Mouse (Mus musculus) heart, embryonic 14.5 days (tissue): Measurements from ENCODE around the gene Gm10762. TPM values are rescaled to one million over a fixed set of nuclear protein-coding genes. Genes with fewer than 3 reads are reported as not detected.
A peak's percentile ranks its signal among the peaks of the same experiment; 100 is the strongest.

ENCODE experiments used
- ATAC-seq: fragments of 200-750 bp; cut with Nextera tagmentation; 2 replicates; pipeline ENCODE4 v1.8.0; 2017; ENCODE audit warnings: low read depth, moderate TSS enrichment; ENCODE audit not compliant: insufficient number of reproducible peaks, insufficient read depth, low FRiP score
- H3K27ac ChIP-seq, 2 experiments: fragments of 200-500 bp in 1 of 2; fragments of 300-500 bp in 1 of 2; sonication (generic) in 1 of 2; replicated peaks in 1 of 2; 2 replicates each; pipeline ENCODE4 v1.5.1; 2012 to 2014; ENCODE audit warnings: low read depth in 2 of 2, low read length in 2 of 2, control low read depth in 1 of 2, mild to moderate bottlenecking in 1 of 2, mixed read lengths in 1 of 2; ENCODE audit not compliant: control insufficient read depth in 1 of 2, insufficient read depth in 1 of 2
- H3K27me3 ChIP-seq: fragments of 300-500 bp; sonication (generic); 2 replicates; pipeline ENCODE4 v1.6.1; 2014; ENCODE audit warnings: mild to moderate bottlenecking, low read length, control low read depth; ENCODE audit not compliant: control insufficient read depth, insufficient read depth
- H3K36me3 ChIP-seq: fragments of 300-500 bp; sonication (generic); 2 replicates; pipeline ENCODE4 v1.6.1; 2014; ENCODE audit warnings: mild to moderate bottlenecking, control low read depth, low read length, mixed read lengths; ENCODE audit not compliant: control insufficient read depth, insufficient read depth
- H3K4me1 ChIP-seq, 2 experiments: fragments of 200-500 bp in 1 of 2; fragments of 300-500 bp in 1 of 2; sonication (generic) in 1 of 2; 2 replicates each; pipeline ENCODE4 v1.6.1; 2012 to 2014; ENCODE audit warnings: low read length in 2 of 2, control low read depth in 1 of 2, mixed read lengths in 1 of 2; ENCODE audit not compliant: control insufficient read depth in 2 of 2, insufficient read depth in 2 of 2
- H3K4me2 ChIP-seq: fragments of 300-500 bp; sonication (generic); 2 replicates; pipeline ENCODE4 v1.6.1; 2014; ENCODE audit warnings: mild to moderate bottlenecking, low read length
- H3K4me3 ChIP-seq, 2 experiments: fragments of 200-500 bp in 1 of 2; fragments of 300-500 bp in 1 of 2; sonication (generic) in 1 of 2; 2 replicates each; pipeline ENCODE4 v1.5.1; 2012 to 2014; ENCODE audit warnings: low read length in 2 of 2, mild to moderate bottlenecking in 2 of 2, control low read depth in 1 of 2, low read depth in 1 of 2, moderate library complexity in 1 of 2; ENCODE audit not compliant: control insufficient read depth in 1 of 2, insufficient read depth in 1 of 2
- H3K9ac ChIP-seq: fragments of 300-500 bp; sonication (generic); 2 replicates; pipeline ENCODE4 v1.6.1; 2014; ENCODE audit warnings: mild to moderate bottlenecking, low read length
- H3K9me3 ChIP-seq: fragments of 300-500 bp; sonication (generic); 2 replicates; pipeline ENCODE4 v1.6.1; 2016; ENCODE audit warnings: low read length, control low read depth; ENCODE audit not compliant: control insufficient read depth
- WGBS: fragments of 180-500 bp; shearing (Covaris S2); extraction: QIAGEN DNeasy Blood & Tissue Kit; methylation state at CpG from one replicate; pipeline ENCODE4 v1.1.7; 2014; 5-methylcytosine and 5-hydroxymethylcytosine counted together
- microRNA-seq: library from miRNA; unstranded; fragments of <30 nt; microRNA quantifications from one replicate; pipeline ENCODE4, GENCODE M21; 2016
- polyA plus RNA-seq: library from polyadenylated mRNA; unstranded; fragments of >200 nt; fragmentation: Nextera tagmentation; extraction: Ambion mirVana; gene quantifications from 2 replicates; pipeline ENCODE4 v1.2.1, GENCODE M21; 2014

The Gm10762 gene
- polyA plus RNA-seq, 1 experiment from 2014 or later = 12.2 TPM

DNA sequence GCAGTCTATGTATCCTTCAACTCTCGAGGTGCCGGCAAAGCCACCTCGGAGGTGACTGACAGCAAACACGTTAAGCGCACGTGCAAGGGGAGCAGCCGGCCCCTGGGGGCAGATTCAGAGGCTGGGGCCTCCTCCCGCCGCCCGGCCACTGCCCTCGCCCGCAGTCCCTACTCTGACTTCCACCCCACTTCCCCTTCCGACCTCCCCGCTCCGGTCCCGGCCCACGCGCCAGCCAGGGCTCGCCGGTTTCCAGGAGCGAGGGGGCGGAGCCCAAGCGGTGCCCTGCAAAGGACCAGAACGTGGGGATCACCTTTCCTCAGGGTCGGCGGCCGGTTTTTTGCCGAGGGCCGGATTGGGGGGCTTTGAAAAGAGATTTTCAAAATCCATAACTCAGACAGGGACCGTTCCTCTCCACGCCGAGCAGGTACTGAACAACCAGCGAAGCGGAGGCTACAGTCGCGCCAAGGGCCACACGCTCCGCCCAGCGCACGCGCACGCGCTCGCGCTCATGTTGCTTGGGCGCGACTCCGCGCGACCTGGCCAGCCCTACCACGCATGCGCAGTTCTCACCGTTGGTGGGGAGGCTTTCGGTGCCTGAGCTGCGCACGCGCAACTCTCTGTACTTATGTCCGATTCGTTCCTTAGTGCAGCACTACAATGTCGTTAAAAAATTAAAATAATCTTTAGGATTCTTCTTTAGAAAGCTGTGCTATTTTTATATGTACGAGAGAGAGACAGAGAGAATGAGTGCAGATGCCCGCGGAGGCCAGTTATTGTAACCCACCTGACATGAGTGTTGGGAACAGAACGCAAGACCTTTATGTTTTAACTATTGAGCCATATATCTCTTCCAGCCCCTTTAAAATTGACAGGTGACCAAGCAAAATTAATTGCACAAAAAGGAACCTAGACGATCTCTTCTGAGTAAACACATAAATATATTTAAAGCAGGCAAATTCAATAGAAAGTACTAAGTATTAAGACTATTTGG, 23.7 kb downstream of the Gm10762 start, which contains the start of gene Zc3h8:
Gene Zc3h8 (minus strand): TSS at position 540 of the 991 bp plus-strand sequence.
- 2% methylated on average over 65 of the region's 65 CpGs for WGBS

DNA sequence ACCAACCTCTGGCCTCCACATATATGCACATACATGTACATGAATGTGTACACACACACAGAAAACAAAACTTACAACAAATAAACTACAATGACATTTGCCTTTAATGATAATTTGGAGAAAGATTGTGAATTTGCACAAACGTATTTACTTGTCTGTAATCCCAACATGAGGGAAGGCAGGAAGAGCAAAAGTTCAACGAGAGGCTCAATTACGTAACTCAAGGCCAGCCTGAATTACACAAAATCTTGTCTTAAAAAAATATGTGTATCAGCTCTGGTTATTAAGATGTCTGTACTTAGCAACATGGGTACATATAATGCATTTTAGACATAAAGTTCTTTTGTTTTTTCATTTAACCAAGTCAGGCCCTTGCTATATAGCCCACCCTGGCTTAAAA, 31.3 kb downstream of the Gm10762 start:
- no peak overlapping the region for H3K27ac ChIP-seq
- peaks cover 45% of the 10 kb centered on the region for H3K36me3 ChIP-seq
- H3K4me2 ChIP-seq = no peak overlapping the region
- H3K9me3 ChIP-seq = no peaks in the 10 kb centered on the region
- no peaks in the 10 kb centered on the region for H3K4me1 ChIP-seq
- H3K9ac ChIP-seq = no peak overlapping the region
- no peaks in the 10 kb centered on the region for H3K27me3 ChIP-seq
- ATAC-seq = no peak
- WGBS = 80% methylated on average over 3 of the region's 3 CpGs
- H3K4me3 ChIP-seq = no peak overlapping the region

More for the DNA sequence above, 23.7 kb downstream of the Gm10762 start, which contains the start of gene Zc3h8:
- Histone ChIP-seq H3K27ac (peak within 1 kb of the TSS; percentile 76 to 79), H3K4me1 (peaks cover 0 to 6% of the 10 kb centered on the region in 2 experiments; a peak in 2 of 4 replicates), H3K9me3 (no peaks in the 10 kb centered on the region), H3K27me3 (no peaks in the 10 kb centered on the region), H3K4me2 (peak within 1 kb of the TSS; percentile 76), H3K36me3 (peaks cover 7% of the 10 kb centered on the region; the same call in 1 of the 2 replicates), H3K4me3 (peak within 1 kb of the TSS; percentile 61 to 65), H3K9ac (peak within 1 kb of the TSS; percentile 73)
- ATAC-seq = peak; percentile 92

GRCm38 (mm10) chr2:128930704-128931103, 36.8 kb downstream of the Gm10762 start:
- H3K36me3 ChIP-seq = peaks cover 62% of the 10 kb centered on the region
- H3K4me2 ChIP-seq = no peak overlapping the region
- no peak overlapping the region for H3K27ac ChIP-seq
- H3K9ac ChIP-seq = no peak overlapping the region
- no peaks in the 10 kb centered on the region for H3K9me3 ChIP-seq
- H3K4me1 ChIP-seq = no peaks in the 10 kb centered on the region
- no peaks in the 10 kb centered on the region for H3K27me3 ChIP-seq
- no peak overlapping the region for H3K4me3 ChIP-seq
- no peak for ATAC-seq

DNA sequence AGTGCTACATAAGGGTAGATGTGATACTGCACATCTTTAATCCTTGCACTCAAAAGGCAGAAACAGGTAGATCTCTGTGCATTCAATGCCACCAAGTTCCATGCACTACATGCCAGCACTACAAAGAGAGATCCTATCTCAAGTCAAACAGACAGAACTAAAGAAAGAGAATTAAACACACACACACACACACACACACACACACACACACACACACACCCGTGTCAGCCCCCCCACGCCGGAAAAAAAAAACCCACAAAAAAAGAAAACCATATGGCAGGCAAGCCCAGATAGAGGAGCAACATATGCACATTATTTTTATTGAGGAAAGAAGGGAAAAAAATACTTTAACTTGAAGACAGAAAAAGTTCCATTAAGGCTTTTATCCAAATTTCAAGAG, 39.1 kb downstream of the Gm10762 start:
- ATAC-seq = no peak
- WGBS = 84% methylated on average over 3 of the region's 3 CpGs

GRCm38 (mm10) chr2:128924799-128925198, 42.7 kb downstream of the Gm10762 start:
- no peak overlapping the region for H3K4me2 ChIP-seq
- peaks cover 28% of the 10 kb centered on the region for H3K36me3 ChIP-seq
- H3K4me3 ChIP-seq = no peak overlapping the region
- H3K27ac ChIP-seq = no peak overlapping the region
- no peak overlapping the region for H3K9ac ChIP-seq
- H3K4me1 ChIP-seq = no peaks in the 10 kb centered on the region
- no peaks in the 10 kb centered on the region for H3K9me3 ChIP-seq
- no peak for ATAC-seq
- WGBS = 89% methylated on average over 4 of the region's 4 CpGs
- no peaks in the 10 kb centered on the region for H3K27me3 ChIP-seq

More for the DNA sequence above, 39.1 kb downstream of the Gm10762 start:
- H3K27ac ChIP-seq = no peak overlapping the region
- peaks cover 52% of the 10 kb centered on the region for H3K36me3 ChIP-seq
- no peak overlapping the region for H3K4me3 ChIP-seq
- no peaks in the 10 kb centered on the region for H3K9me3 ChIP-seq
- H3K27me3 ChIP-seq = no peaks in the 10 kb centered on the region
- no peaks in the 10 kb centered on the region for H3K4me1 ChIP-seq
- H3K4me2 ChIP-seq = no peak overlapping the region
- H3K9ac ChIP-seq = no peak overlapping the region

Small RNA genes lying within 50 kb of the gene (microRNA-seq; reads per million reads assigned to microRNA genes)
- not detected for gene Gm22859

Other genes with a start within 250 kb of the Gm10762 start
- gene Tmem87b, start 149.6 kb downstream of the Gm10762 start, polyA plus RNA-seq = 27.3 and 27.9 TPM in 2 replicates
- gene Fbln7, start 104.7 kb downstream of the Gm10762 start, polyA plus RNA-seq = 0.93 and 0.96 TPM in 2 replicates
- 7.2 and 7.6 TPM in 2 replicates for gene Zc3h8, start 23.6 kb downstream of the Gm10762 start, polyA plus RNA-seq
- gene Zc3h6, start 323 bp downstream of the Gm10762 start, polyA plus RNA-seq = 1.2 and 2.5 TPM in 2 replicates
- 0.05 and 0.09 TPM in 2 replicates for gene Vinac1, start 80.4 kb upstream of the Gm10762 start, polyA plus RNA-seq
- gene Ttl, start 98.2 kb upstream of the Gm10762 start, polyA plus RNA-seq = 9.2 and 10.7 TPM in 2 replicates
- gene Polr1b, start 133.3 kb upstream of the Gm10762 start, polyA plus RNA-seq = 12.1 and 14.0 TPM in 2 replicates
- gene Chchd5, start 162.0 kb upstream of the Gm10762 start, polyA plus RNA-seq = 20.9 and 23.8 TPM in 2 replicates
- gene Slc20a1, start 231.0 kb upstream of the Gm10762 start, polyA plus RNA-seq = 21.6 and 22.0 TPM in 2 replicates